Mouse (Mus musculus) midbrain, postnatal 0 days (tissue): ENCODE data around the gene Acp5. TPM values are rescaled to one million over a fixed set of nuclear protein-coding genes. Genes with fewer than 3 reads are reported as not detected.

Experiments
- ATAC-seq: fragments of 200-750 bp; cut with Nextera tagmentation; 2 replicates; pipeline ENCODE4 v1.8.0; 2017; ENCODE audit warnings: moderate number of reproducible peaks, mild to moderate bottlenecking, moderate TSS enrichment, moderate library complexity; ENCODE audit not compliant: low FRiP score
- DNase-seq: peaks from one replicate; pipeline ENCODE4 v3.0.0-alpha.2; 2015; ENCODE audit warnings: low spot score
- H3K27ac ChIP-seq: fragments of 300-500 bp; sonication (generic); 2 replicates; pipeline ENCODE4 v1.5.1; 2014; ENCODE audit warnings: low read depth, mild to moderate bottlenecking, low read length, mixed read lengths
- H3K27me3 ChIP-seq: fragments of 300-500 bp; sonication (generic); 2 replicates; pipeline ENCODE4 v1.6.1; 2014; ENCODE audit warnings: low read length, control low read depth, mixed read lengths; ENCODE audit not compliant: insufficient read depth
- H3K36me3 ChIP-seq: fragments of 300-500 bp; sonication (generic); 2 replicates; pipeline ENCODE4 v1.6.1; 2014; ENCODE audit warnings: low read length, control low read depth, mixed read lengths; ENCODE audit not compliant: insufficient read depth
- H3K4me1 ChIP-seq: fragments of 300-500 bp; sonication (generic); 2 replicates; pipeline ENCODE4 v1.6.1; 2014; ENCODE audit warnings: mild to moderate bottlenecking, control low read depth, antibody characterized with exemption, low read length, mixed read lengths; ENCODE audit not compliant: insufficient read depth
- H3K4me2 ChIP-seq: fragments of 300-500 bp; sonication (generic); 2 replicates; pipeline ENCODE4 v1.6.1; 2014; ENCODE audit warnings: low read depth, mild to moderate bottlenecking, low read length, mixed read lengths; ENCODE audit not compliant: poor library complexity, severe bottlenecking
- H3K4me3 ChIP-seq: fragments of 300-500 bp; sonication (generic); 2 replicates; pipeline ENCODE4 v1.5.1; 2014; ENCODE audit warnings: low read depth, mild to moderate bottlenecking, low read length, moderate library complexity
- H3K9ac ChIP-seq: fragments of 300-500 bp; sonication (generic); replicated peaks from 2 replicates; pipeline ENCODE4 v1.6.1; 2014; ENCODE audit warnings: mild to moderate bottlenecking, low read length, moderate library complexity, mixed read lengths; ENCODE audit not compliant: poor library complexity, severe bottlenecking
- H3K9me3 ChIP-seq: fragments of 300-500 bp; sonication (generic); 2 replicates; pipeline ENCODE4 v1.6.1; 2016; ENCODE audit warnings: low read length, control low read depth
- CTCF ChIP-seq: IDR thresholded peaks from 2 replicates; pipeline ENCODE4 v1.5.1; 2016; ENCODE audit warnings: antibody characterized with exemption, mild to moderate bottlenecking
- WGBS: fragments of 180-500 bp; shearing (Covaris S2); extraction: QIAGEN DNeasy Blood & Tissue Kit; methylation state at CpG from one replicate; pipeline ENCODE4 v1.1.7; 2014; 5-methylcytosine and 5-hydroxymethylcytosine counted together
- polyA plus RNA-seq: library from polyadenylated mRNA; unstranded; fragments of >200 nt; fragmentation: Nextera tagmentation; extraction: Ambion mirVana; gene quantifications from 2 replicates; pipeline ENCODE4 v1.2.1, GENCODE M21; 2015
- total RNA-seq: library from RNA; depleted of rRNA; stranded (reverse); fragments of >200 nt; gene quantifications from 2 replicates; pipeline ENCODE4 v1.2.3, GENCODE M21; 2014; rRNA removed

The Acp5 gene
- 1.0 and 2.9 TPM in 2 replicates for total RNA-seq
- 0.47 and 0.79 TPM in 2 replicates for polyA plus RNA-seq

DNA sequence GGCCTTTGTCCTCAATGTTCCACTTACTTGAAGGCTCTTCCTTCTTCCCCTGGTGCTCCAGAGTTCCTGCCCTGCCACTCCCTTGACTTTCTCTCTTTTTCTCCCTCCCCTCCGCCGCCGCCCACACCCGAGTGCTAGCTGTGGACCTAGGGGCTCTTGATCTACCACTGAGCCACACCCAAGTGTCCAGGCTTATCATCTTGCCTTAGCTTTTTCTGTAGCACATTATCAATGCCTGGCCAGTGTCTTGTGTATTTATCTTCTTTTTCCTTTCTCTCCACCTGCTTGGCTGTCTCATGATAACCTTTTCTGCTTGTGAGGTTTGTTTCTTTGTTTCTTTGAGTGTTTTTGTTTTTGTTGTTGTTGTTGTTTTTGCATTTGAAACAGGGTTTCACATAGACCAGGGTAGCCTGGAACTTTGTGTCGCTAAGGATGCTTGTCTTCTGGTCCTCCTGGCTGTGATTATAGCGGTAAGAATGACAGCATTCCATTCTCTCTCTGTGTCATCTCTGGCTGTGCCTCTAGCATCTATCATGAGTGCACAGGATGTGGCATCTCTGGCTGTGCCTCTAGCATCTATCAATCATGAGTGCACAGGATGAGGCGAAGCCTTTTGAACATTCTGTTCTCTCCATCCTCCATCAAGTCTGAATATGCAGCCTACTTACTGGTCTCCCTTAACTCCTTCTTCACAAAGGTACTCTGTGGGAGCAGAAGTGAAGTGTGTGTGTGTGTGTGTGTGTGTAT is at the start of gene Acp5:
Acp5 (minus strand) TSS at position 68 of the 747 bp plus-strand sequence.
- H3K4me1 ChIP-seq: no peaks in the 10 kb centered on the region
- H3K27ac ChIP-seq: no peak within 1 kb of the TSS
- ATAC-seq (no peak; the same call in 1 of the 2 replicates), DNase-seq (no peak)
- H3K36me3 ChIP-seq: no peaks in the 10 kb centered on the region
- 70% methylated on average over 6 of the region's 7 CpGs for WGBS
- H3K4me3 ChIP-seq: no peak within 1 kb of the TSS
- no peak within 1 kb of the TSS for H3K4me2 ChIP-seq
- H3K27me3 ChIP-seq: peaks cover 18% of the 10 kb centered on the region
- TF ChIP-seq CTCF: no peak
- H3K9me3 ChIP-seq: no peaks in the 10 kb centered on the region
- no peak within 1 kb of the TSS for H3K9ac ChIP-seq

DNA sequence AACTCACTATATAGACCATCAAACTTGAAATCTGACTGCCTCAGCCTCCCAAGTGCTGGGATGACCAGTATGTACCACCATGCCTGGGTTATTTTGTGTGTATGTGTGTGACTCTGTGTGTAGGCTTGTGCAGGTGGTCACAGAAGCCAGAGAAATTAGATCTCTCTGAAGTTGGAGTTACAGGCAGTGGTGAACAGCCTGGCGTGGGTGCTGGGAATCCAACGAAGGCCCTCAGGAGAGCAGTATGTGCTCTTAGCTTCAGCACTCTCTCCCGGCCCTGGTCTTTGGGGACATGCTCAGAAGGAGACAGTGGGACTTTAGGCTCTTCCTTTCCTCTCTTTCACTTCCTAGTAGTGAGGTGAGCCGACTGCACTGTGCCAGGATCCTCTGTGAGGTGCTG is 36.8 kb upstream of the Acp5 start:
- TF ChIP-seq CTCF: no peak
- Histone ChIP-seq H3K4me1 (no peaks in the 10 kb centered on the region), H3K27me3 (no peaks in the 10 kb centered on the region), H3K36me3 (no peaks in the 10 kb centered on the region), H3K27ac (no peak overlapping the region), H3K4me3 (no peak overlapping the region), H3K4me2 (no peak overlapping the region), H3K9ac (no peak overlapping the region), H3K9me3 (no peaks in the 10 kb centered on the region)
- ATAC-seq (no peak), DNase-seq (no peak)
- WGBS: 88% methylated on average over 4 of the region's 4 CpGs

DNA sequence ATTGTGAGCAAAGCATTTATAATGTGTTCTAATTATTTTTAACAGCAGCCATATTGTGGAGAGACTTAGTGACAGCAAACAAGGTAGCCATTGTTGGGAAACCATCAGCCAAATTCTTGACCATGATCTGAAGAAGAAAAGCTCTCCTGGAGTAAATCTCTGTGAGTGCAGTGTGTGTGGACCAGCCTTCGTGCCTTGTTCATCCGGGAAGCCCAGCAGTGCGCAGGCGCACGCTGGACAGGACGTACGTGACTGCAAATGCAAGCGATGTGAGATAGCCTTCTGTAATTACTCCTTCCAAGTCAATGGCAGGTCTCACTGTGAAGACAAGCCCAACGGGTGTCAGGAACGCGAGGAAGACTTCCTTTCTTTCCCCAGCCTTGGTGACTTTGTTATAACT is 33.8 kb upstream of the Acp5 start:
- Histone ChIP-seq H3K4me2 (no peak overlapping the region), H3K9ac (no peak overlapping the region), H3K4me3 (no peak overlapping the region), H3K9me3 (no peaks in the 10 kb centered on the region), H3K27me3 (no peaks in the 10 kb centered on the region), H3K27ac (no peak overlapping the region), H3K4me1 (no peaks in the 10 kb centered on the region), H3K36me3 (no peaks in the 10 kb centered on the region)
- no peak for TF ChIP-seq CTCF
- no peak for DNase-seq
- 95% methylated on average over 11 of the region's 11 CpGs for WGBS
- ATAC-seq: no peak

DNA sequence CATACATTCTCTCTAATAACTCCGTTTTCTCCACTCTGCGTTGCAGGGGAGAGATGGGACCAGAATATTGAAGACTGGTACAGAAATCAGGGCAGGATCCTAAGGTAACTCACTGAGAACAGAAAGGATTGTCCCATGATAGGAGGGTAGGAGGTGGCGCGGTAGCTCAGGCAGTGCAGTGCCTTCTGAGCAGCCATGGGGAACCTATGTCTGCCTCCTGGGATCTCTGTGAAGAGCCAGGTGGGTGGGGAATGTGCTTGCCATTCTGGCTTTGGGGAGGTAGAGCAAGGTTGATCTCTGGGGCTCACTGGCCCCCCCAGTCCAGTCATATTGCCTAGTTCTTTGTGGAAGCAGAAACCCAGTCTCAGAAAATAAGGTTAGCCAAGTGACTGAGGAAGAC is 32.2 kb upstream of the Acp5 start:
- no peak overlapping the region for H3K4me3 ChIP-seq
- no peak for ATAC-seq
- H3K4me2 ChIP-seq: no peak overlapping the region
- H3K36me3 ChIP-seq: no peaks in the 10 kb centered on the region
- TF ChIP-seq CTCF: no peak
- no peaks in the 10 kb centered on the region for H3K4me1 ChIP-seq
- DNase-seq: no peak
- 98% methylated on average over 4 of the region's 4 CpGs for WGBS
- no peak overlapping the region for H3K9ac ChIP-seq
- H3K27ac ChIP-seq: no peak overlapping the region
- H3K9me3 ChIP-seq: no peaks in the 10 kb centered on the region
- H3K27me3 ChIP-seq: no peaks in the 10 kb centered on the region

DNA sequence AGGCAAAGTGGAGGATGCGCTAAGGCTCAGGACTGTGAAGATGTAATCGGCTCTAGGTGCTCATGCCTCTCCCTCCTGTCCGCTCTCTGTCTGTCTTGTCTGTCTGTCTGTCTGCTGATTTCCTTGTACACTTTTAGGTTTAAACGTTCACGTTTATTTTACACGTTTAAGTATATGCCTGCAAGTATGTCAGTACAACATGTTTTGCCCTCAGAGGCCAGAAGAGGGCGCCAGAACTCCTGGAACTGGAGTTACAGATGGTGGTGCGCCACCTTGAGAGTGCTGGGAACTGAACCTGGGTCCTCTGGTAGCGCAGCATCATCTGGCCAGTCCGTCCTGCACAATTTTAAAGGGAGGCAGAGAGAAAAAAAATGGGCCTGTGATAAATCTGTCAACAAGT is 31.2 kb upstream of the Acp5 start:
- Histone ChIP-seq H3K27me3 (no peaks in the 10 kb centered on the region), H3K4me3 (no peak overlapping the region), H3K36me3 (no peaks in the 10 kb centered on the region), H3K4me1 (no peaks in the 10 kb centered on the region), H3K27ac (no peak overlapping the region), H3K9ac (no peak overlapping the region), H3K9me3 (no peaks in the 10 kb centered on the region), H3K4me2 (no peak overlapping the region)
- WGBS: 94% methylated on average over 10 of the region's 10 CpGs
- ATAC-seq (no peak), DNase-seq (no peak)
- TF ChIP-seq CTCF: peak; percentile 44; the same call in 1 of the 2 replicates

DNA sequence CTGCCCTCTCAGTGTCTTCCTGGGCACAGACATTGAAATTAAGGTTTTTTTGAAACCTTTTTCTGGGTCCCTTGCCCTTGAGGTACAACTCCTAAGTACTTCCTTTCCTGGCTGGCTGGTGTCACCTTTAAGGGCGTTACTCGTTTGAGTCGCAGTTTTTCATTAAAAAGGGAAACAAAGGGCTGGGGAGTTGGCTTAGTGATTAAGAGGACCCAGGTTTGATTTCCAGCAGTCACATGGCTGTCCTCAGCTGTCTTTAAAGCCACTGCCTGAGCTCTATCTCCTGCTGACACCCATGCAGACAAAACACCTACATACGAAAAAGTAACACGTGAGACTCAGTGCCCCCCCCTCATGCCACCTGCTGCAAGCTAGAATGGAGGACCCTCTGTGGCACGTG is 30.5 kb upstream of the Acp5 start:
- Histone ChIP-seq H3K4me1 (no peaks in the 10 kb centered on the region), H3K27me3 (no peaks in the 10 kb centered on the region), H3K4me3 (no peak overlapping the region), H3K4me2 (no peak overlapping the region), H3K9me3 (no peaks in the 10 kb centered on the region), H3K36me3 (no peaks in the 10 kb centered on the region), H3K9ac (no peak overlapping the region), H3K27ac (no peak overlapping the region)
- DNase-seq (no peak), ATAC-seq (no peak)
- WGBS: 55% methylated on average over 6 of the region's 6 CpGs
- no peak for TF ChIP-seq CTCF
